Mouse (Mus musculus) midbrain, embryonic 12.5 days (tissue): Measurements from ENCODE around the gene Cftr. TPM values are rescaled to one million over a fixed set of nuclear protein-coding genes. Genes with fewer than 3 reads are reported as not detected.

Experiments used
- ATAC-seq: fragments of 200-750 bp; cut with Nextera tagmentation; 2 replicates; pipeline ENCODE4 v1.8.0; 2017; ENCODE audit warnings: low read depth, moderate TSS enrichment, moderate library complexity; ENCODE audit not compliant: low FRiP score
- H3K27ac ChIP-seq: fragments of 300-500 bp; sonication (generic); replicated peaks from 2 replicates; pipeline ENCODE4 v1.5.1; 2016; ENCODE audit warnings: mild to moderate bottlenecking
- H3K27me3 ChIP-seq: fragments of 300-500 bp; sonication (generic); 2 replicates; pipeline ENCODE4 v1.6.1; 2016; ENCODE audit warnings: mild to moderate bottlenecking
- H3K36me3 ChIP-seq: fragments of 300-500 bp; sonication (generic); 2 replicates; pipeline ENCODE4 v1.6.1; 2016
- H3K4me1 ChIP-seq: fragments of 300-500 bp; sonication (generic); 2 replicates; pipeline ENCODE4 v1.6.1; 2016
- H3K4me2 ChIP-seq: fragments of 300-500 bp; sonication (generic); replicated peaks from 2 replicates; pipeline ENCODE4 v1.6.1; 2016; ENCODE audit warnings: mild to moderate bottlenecking, moderate library complexity
- H3K4me3 ChIP-seq: fragments of 300-500 bp; sonication (generic); 2 replicates; pipeline ENCODE4 v1.5.1; 2016; ENCODE audit warnings: mild to moderate bottlenecking
- H3K9ac ChIP-seq: fragments of 300-500 bp; sonication (generic); replicated peaks from 2 replicates; pipeline ENCODE4 v1.6.1; 2016; ENCODE audit warnings: mild to moderate bottlenecking, moderate library complexity
- H3K9me3 ChIP-seq: fragments of 300-500 bp; sonication (generic); 2 replicates; pipeline ENCODE4 v1.6.1; 2016; ENCODE audit warnings: mild to moderate bottlenecking
- WGBS: fragments of 180-500 bp; shearing (Covaris S2); methylation state at CpG from one replicate; pipeline ENCODE4 v1.1.7; 2016; 5-methylcytosine and 5-hydroxymethylcytosine counted together
- polyA plus RNA-seq: library from polyadenylated mRNA; unstranded; fragments of >200 nt; fragmentation: Nextera tagmentation; extraction: Ambion mirVana; gene quantifications from 2 replicates; pipeline ENCODE4 v1.2.1, GENCODE M21; 2016

Cftr gene
- polyA plus RNA-seq, 1 experiment from 2014 or later: 0.11 TPM

- no peak overlapping the region for H3K4me3 ChIP-seq
- no peaks in the 10 kb centered on the region for H3K27me3 ChIP-seq
- peak; percentile 27; the same call in 1 of the 2 replicates for ATAC-seq
- H3K36me3 ChIP-seq: no peaks in the 10 kb centered on the region
- no peaks in the 10 kb centered on the region for H3K9me3 ChIP-seq
- no peak overlapping the region for H3K27ac ChIP-seq
- H3K4me1 ChIP-seq: no peaks in the 10 kb centered on the region
- H3K9ac ChIP-seq: no peak overlapping the region
- 3% methylated on average over 3 of the region's 3 CpGs for WGBS
- H3K4me2 ChIP-seq: no peak overlapping the region
Measured at GRCm38 (mm10) chr6:18225157-18225556, 54.7 kb downstream of the Cftr start.

- no peak overlapping the region for H3K9ac ChIP-seq
- H3K4me2 ChIP-seq: no peak overlapping the region
- no peaks in the 10 kb centered on the region for H3K36me3 ChIP-seq
- ATAC-seq: peak; percentile 60; the same call in 1 of the 2 replicates
- H3K27me3 ChIP-seq: no peaks in the 10 kb centered on the region
- 8% methylated on average over 1 of the region's 1 CpGs for WGBS
- H3K4me3 ChIP-seq: no peak overlapping the region
- no peak overlapping the region for H3K27ac ChIP-seq
- H3K4me1 ChIP-seq: no peaks in the 10 kb centered on the region
- no peaks in the 10 kb centered on the region for H3K9me3 ChIP-seq
Measured at GRCm38 (mm10) chr6:18246495-18246894, 76.0 kb downstream of the Cftr start.

- Histone ChIP-seq H3K27me3 (no peaks in the 10 kb centered on the region), H3K4me1 (no peaks in the 10 kb centered on the region), H3K27ac (no peak overlapping the region), H3K9ac (no peak overlapping the region), H3K9me3 (no peaks in the 10 kb centered on the region), H3K36me3 (no peaks in the 10 kb centered on the region), H3K4me2 (no peak overlapping the region), H3K4me3 (no peak overlapping the region)
- WGBS: 41% methylated on average over 2 of the region's 2 CpGs
- ATAC-seq: no peak
Measured at GRCm38 (mm10) chr6:18247891-18248463, 77.5 kb downstream of the Cftr start.

GRCm38 (mm10) chr6:18248464-18248863 lies 78.0 kb downstream of the Cftr start:
- no peak for ATAC-seq
- 51% methylated on average over 4 of the region's 4 CpGs for WGBS
- no peak overlapping the region for H3K27ac ChIP-seq
- H3K4me2 ChIP-seq: no peak overlapping the region
- H3K4me3 ChIP-seq: no peak overlapping the region
- H3K4me1 ChIP-seq: no peaks in the 10 kb centered on the region
- no peaks in the 10 kb centered on the region; the same call in 1 of the 2 replicates for H3K27me3 ChIP-seq
- no peaks in the 10 kb centered on the region for H3K9me3 ChIP-seq
- H3K9ac ChIP-seq: no peak overlapping the region
- no peaks in the 10 kb centered on the region for H3K36me3 ChIP-seq

- Histone ChIP-seq H3K4me1 (no peaks in the 10 kb centered on the region), H3K9me3 (no peaks in the 10 kb centered on the region), H3K27me3 (no peaks in the 10 kb centered on the region; the same call in 1 of the 2 replicates), H3K27ac (no peak overlapping the region), H3K9ac (no peak overlapping the region), H3K4me3 (no peak overlapping the region), H3K4me2 (no peak overlapping the region), H3K36me3 (no peaks in the 10 kb centered on the region)
- ATAC-seq: no peak
- WGBS: 47% methylated on average over 5 of the region's 5 CpGs
Measured at GRCm38 (mm10) chr6:18254586-18254985, 84.1 kb downstream of the Cftr start.

- no peaks in the 10 kb centered on the region for H3K27me3 ChIP-seq
- ATAC-seq: no peak
- no peak overlapping the region for H3K9ac ChIP-seq
- no peaks in the 10 kb centered on the region for H3K36me3 ChIP-seq
- WGBS: 28% methylated on average over 1 of the region's 1 CpGs
- no peaks in the 10 kb centered on the region for H3K4me1 ChIP-seq
- no peak overlapping the region for H3K27ac ChIP-seq
- no peaks in the 10 kb centered on the region for H3K9me3 ChIP-seq
- H3K4me2 ChIP-seq: no peak overlapping the region
- no peak overlapping the region for H3K4me3 ChIP-seq
Measured at GRCm38 (mm10) chr6:18270983-18271382, 100.5 kb downstream of the Cftr start.

- WGBS: 73% methylated on average over 2 of the region's 2 CpGs
- H3K36me3 ChIP-seq: no peaks in the 10 kb centered on the region
Measured at GRCm38 (mm10) chr6:18300781-18301180, 130.3 kb downstream of the Cftr start.

GRCm38 (mm10) chr6:18302105-18302504 lies 131.6 kb downstream of the Cftr start:
- no peaks in the 10 kb centered on the region for H3K36me3 ChIP-seq
- no peak overlapping the region for H3K4me3 ChIP-seq
- 81% methylated on average over 5 of the region's 5 CpGs for WGBS
- ATAC-seq: no peak
- H3K4me1 ChIP-seq: no peaks in the 10 kb centered on the region
- H3K9ac ChIP-seq: no peak overlapping the region
- H3K27me3 ChIP-seq: no peaks in the 10 kb centered on the region
- H3K4me2 ChIP-seq: no peak overlapping the region
- no peak overlapping the region for H3K27ac ChIP-seq
- no peaks in the 10 kb centered on the region for H3K9me3 ChIP-seq

More at GRCm38 (mm10) chr6:18300781-18301180, 130.3 kb downstream of the Cftr start:
- Histone ChIP-seq H3K9me3 (no peaks in the 10 kb centered on the region), H3K27me3 (no peaks in the 10 kb centered on the region), H3K9ac (no peak overlapping the region), H3K4me2 (no peak overlapping the region), H3K4me1 (no peaks in the 10 kb centered on the region), H3K27ac (no peak overlapping the region), H3K4me3 (no peak overlapping the region)
- no peak for ATAC-seq

- no peaks in the 10 kb centered on the region for H3K4me1 ChIP-seq
- ATAC-seq: no peak
- H3K4me3 ChIP-seq: no peak overlapping the region
- no peak overlapping the region for H3K9ac ChIP-seq
- no peak overlapping the region for H3K4me2 ChIP-seq
- 73% methylated on average over 3 of the region's 3 CpGs for WGBS
- no peaks in the 10 kb centered on the region for H3K27me3 ChIP-seq
- no peaks in the 10 kb centered on the region for H3K36me3 ChIP-seq
- H3K27ac ChIP-seq: no peak overlapping the region
- H3K9me3 ChIP-seq: no peaks in the 10 kb centered on the region
Measured at GRCm38 (mm10) chr6:18303228-18303627, 132.7 kb downstream of the Cftr start.

- Histone ChIP-seq H3K4me2 (no peak overlapping the region), H3K9me3 (no peaks in the 10 kb centered on the region), H3K27me3 (no peaks in the 10 kb centered on the region), H3K27ac (no peak overlapping the region), H3K4me1 (no peaks in the 10 kb centered on the region), H3K9ac (no peak overlapping the region), H3K36me3 (no peaks in the 10 kb centered on the region), H3K4me3 (no peak overlapping the region)
- 93% methylated on average over 4 of the region's 4 CpGs for WGBS
- no peak for ATAC-seq
Measured at GRCm38 (mm10) chr6:18305130-18305529, 134.6 kb downstream of the Cftr start.

- no peak for ATAC-seq
- 10% methylated on average over 2 of the region's 2 CpGs for WGBS
- H3K27me3 ChIP-seq: no peaks in the 10 kb centered on the region
- no peaks in the 10 kb centered on the region for H3K9me3 ChIP-seq
- H3K27ac ChIP-seq: no peak overlapping the region
- H3K36me3 ChIP-seq: no peaks in the 10 kb centered on the region
- no peak overlapping the region for H3K4me3 ChIP-seq
- H3K4me1 ChIP-seq: no peaks in the 10 kb centered on the region
- H3K4me2 ChIP-seq: no peak overlapping the region
- no peak overlapping the region for H3K9ac ChIP-seq
Measured at GRCm38 (mm10) chr6:18310983-18311382, 140.5 kb downstream of the Cftr start.

GRCm38 (mm10) chr6:18314365-18314943 lies 144.0 kb downstream of the Cftr start:
- Histone ChIP-seq H3K4me3 (no peak overlapping the region), H3K27me3 (no peaks in the 10 kb centered on the region), H3K9ac (no peak overlapping the region), H3K27ac (no peak overlapping the region), H3K4me1 (no peaks in the 10 kb centered on the region), H3K4me2 (no peak overlapping the region), H3K9me3 (no peaks in the 10 kb centered on the region), H3K36me3 (no peaks in the 10 kb centered on the region)
- WGBS: 87% methylated on average over 3 of the region's 3 CpGs
- ATAC-seq: no peak

- H3K27ac ChIP-seq: no peak overlapping the region
- no peak for ATAC-seq
- no peak overlapping the region for H3K4me3 ChIP-seq
- H3K36me3 ChIP-seq: no peaks in the 10 kb centered on the region
- no peaks in the 10 kb centered on the region for H3K9me3 ChIP-seq
- H3K9ac ChIP-seq: no peak overlapping the region
- no peaks in the 10 kb centered on the region for H3K27me3 ChIP-seq
- H3K4me1 ChIP-seq: no peaks in the 10 kb centered on the region
- 93% methylated on average over 1 of the region's 1 CpGs for WGBS
- H3K4me2 ChIP-seq: no peak overlapping the region
Measured at GRCm38 (mm10) chr6:18322950-18323349, 152.5 kb downstream of the Cftr start.
